Mouse (Mus musculus): Measurements from ENCODE around the gene Tmem9b.

- TF ChIP-seq CTCF (IDR thresholded peaks at IDR 0.05; ENCODE audit: borderline replicate concordance, control insufficient read depth, extremely low read depth, insufficient read depth, low read length, poor library complexity) (no peak), POLR2A (IDR thresholded peaks at IDR 0.05; ENCODE audit: control insufficient read depth, extremely low read depth, insufficient read depth, low read length, poor library complexity) (no peak)
Measured at GRCm38 (mm10) chr7:109747747-109748146, 4.9 kb downstream of the Tmem9b start.

Data from thymus, adult 2 months (tissue).